Mouse (Mus musculus): ENCODE data around the gene Ergic1. TPM values are rescaled to one million over a fixed set of nuclear protein-coding genes. Genes with fewer than 3 reads are reported as not detected.

The Ergic1 gene
- polyA plus RNA-seq, 1 experiment from 2014 or later = 100 TPM

GRCm38 (mm10) chr17:26609820-26610219, 48.5 kb downstream of the Ergic1 start:
- WGBS = 85% methylated on average over 8 of the region's 8 CpGs
- H3K4me1 ChIP-seq = no peaks in the 10 kb centered on the region
- H3K36me3 ChIP-seq (replicated peaks) = 0 out of 2 replicates have a peak, but pooled peaks cover 6% of the 10 kb centered on the region
- H3K9ac ChIP-seq = no peak overlapping the region
- H3K27me3 ChIP-seq (replicated peaks) = no peaks in the 10 kb centered on the region
- ATAC-seq (replicated peaks) = no peak
- no peak overlapping the region for H3K27ac ChIP-seq
- H3K4me2 ChIP-seq = no peak overlapping the region
- H3K4me3 ChIP-seq = no peak overlapping the region
- H3K9me3 ChIP-seq = no peaks in the 10 kb centered on the region

- H3K4me3 ChIP-seq = no peak overlapping the region
- no peak overlapping the region for H3K9ac ChIP-seq
- no peaks in the 10 kb centered on the region for H3K27me3 ChIP-seq (replicated peaks)
- ATAC-seq (replicated peaks) = no peak
- WGBS = 87% methylated on average over 7 of the region's 7 CpGs
- no peak overlapping the region for H3K27ac ChIP-seq
- H3K4me2 ChIP-seq = no peak overlapping the region
- H3K36me3 ChIP-seq (replicated peaks) = 0 out of 2 replicates have a peak, but pooled peaks cover 6% of the 10 kb centered on the region
- no peaks in the 10 kb centered on the region for H3K4me1 ChIP-seq
- no peaks in the 10 kb centered on the region for H3K9me3 ChIP-seq
Measured at GRCm38 (mm10) chr17:26611328-26611727, 50.0 kb downstream of the Ergic1 start.

GRCm38 (mm10) chr17:26611918-26612317, 50.6 kb downstream of the Ergic1 start:
- ATAC-seq (replicated peaks) = no peak
- no peak overlapping the region for H3K4me2 ChIP-seq
- no peak overlapping the region for H3K4me3 ChIP-seq
- no peak overlapping the region for H3K9ac ChIP-seq
- H3K4me1 ChIP-seq = no peaks in the 10 kb centered on the region
- no peaks in the 10 kb centered on the region for H3K9me3 ChIP-seq
- H3K27ac ChIP-seq = no peak overlapping the region
- H3K36me3 ChIP-seq (replicated peaks) = 0 out of 2 replicates have a peak, but pooled peaks cover 6% of the 10 kb centered on the region
- H3K27me3 ChIP-seq (replicated peaks) = no peaks in the 10 kb centered on the region
- WGBS = 86% methylated on average over 4 of the region's 4 CpGs

- WGBS = 86% methylated on average over 6 of the region's 6 CpGs
- Histone ChIP-seq H3K9me3 (no peaks in the 10 kb centered on the region), H3K27ac (no peak overlapping the region), H3K9ac (no peak overlapping the region), H3K36me3 (replicated peaks) (0 out of 2 replicates have a peak, but pooled peaks cover 3% of the 10 kb centered on the region), H3K4me2 (no peak overlapping the region), H3K27me3 (replicated peaks) (no peaks in the 10 kb centered on the region), H3K4me3 (no peak overlapping the region), H3K4me1 (no peaks in the 10 kb centered on the region)
- ATAC-seq (replicated peaks) = no peak
Measured at GRCm38 (mm10) chr17:26614286-26614685, 53.0 kb downstream of the Ergic1 start.

GRCm38 (mm10) chr17:26614708-26615486, 53.6 kb downstream of the Ergic1 start:
- no peak for ATAC-seq (replicated peaks)
- no peak overlapping the region for H3K4me2 ChIP-seq
- H3K27ac ChIP-seq = no peak overlapping the region
- H3K4me3 ChIP-seq = no peak overlapping the region
- no peak overlapping the region for H3K9ac ChIP-seq
- H3K9me3 ChIP-seq = no peaks in the 10 kb centered on the region
- H3K36me3 ChIP-seq (replicated peaks) = 0 out of 2 replicates have a peak, but pooled peaks cover 3% of the 10 kb centered on the region
- 91% methylated on average over 9 of the region's 9 CpGs for WGBS
- no peaks in the 10 kb centered on the region for H3K27me3 ChIP-seq (replicated peaks)
- H3K4me1 ChIP-seq = no peaks in the 10 kb centered on the region

GRCm38 (mm10) chr17:26616696-26617095, 55.4 kb downstream of the Ergic1 start:
- H3K4me2 ChIP-seq = no peak overlapping the region
- WGBS = 87% methylated on average over 2 of the region's 2 CpGs
- no peak overlapping the region for H3K4me3 ChIP-seq
- 0 out of 2 replicates have a peak, but pooled peaks cover 3% of the 10 kb centered on the region for H3K36me3 ChIP-seq (replicated peaks)
- H3K9ac ChIP-seq = no peak overlapping the region
- H3K9me3 ChIP-seq = no peaks in the 10 kb centered on the region
- no peak for ATAC-seq (replicated peaks)
- H3K27ac ChIP-seq = no peak overlapping the region
- no peaks in the 10 kb centered on the region for H3K27me3 ChIP-seq (replicated peaks)
- H3K4me1 ChIP-seq = no peaks in the 10 kb centered on the region

- Histone ChIP-seq H3K4me3 (no peak overlapping the region), H3K36me3 (replicated peaks) (0 out of 2 replicates have a peak, but pooled peaks cover 8% of the 10 kb centered on the region), H3K4me1 (no peaks in the 10 kb centered on the region), H3K27ac (no peak overlapping the region), H3K4me2 (no peak overlapping the region), H3K9ac (no peak overlapping the region), H3K27me3 (replicated peaks) (no peaks in the 10 kb centered on the region), H3K9me3 (no peaks in the 10 kb centered on the region)
- WGBS = 97% methylated on average over 5 of the region's 5 CpGs
- no peak for ATAC-seq (replicated peaks)
Measured at GRCm38 (mm10) chr17:26618498-26618897, 57.2 kb downstream of the Ergic1 start.

- no peaks in the 10 kb centered on the region for H3K9me3 ChIP-seq
- H3K4me3 ChIP-seq = no peak overlapping the region
- no peak overlapping the region for H3K4me2 ChIP-seq
- no peak for ATAC-seq (replicated peaks)
- no peak overlapping the region for H3K27ac ChIP-seq
- 79% methylated on average over 6 of the region's 6 CpGs for WGBS
- no peaks in the 10 kb centered on the region for H3K27me3 ChIP-seq (replicated peaks)
- H3K4me1 ChIP-seq = no peaks in the 10 kb centered on the region
- H3K36me3 ChIP-seq (replicated peaks) = 0 out of 2 replicates have a peak, but pooled peaks cover 10% of the 10 kb centered on the region
- H3K9ac ChIP-seq = no peak overlapping the region
Measured at GRCm38 (mm10) chr17:26619577-26619976, 58.3 kb downstream of the Ergic1 start.

- ATAC-seq (replicated peaks) = no peak
- H3K9ac ChIP-seq = no peak overlapping the region
- H3K4me2 ChIP-seq = no peak overlapping the region
- no peak overlapping the region for H3K27ac ChIP-seq
- H3K4me3 ChIP-seq = no peak overlapping the region
- no peaks in the 10 kb centered on the region for H3K9me3 ChIP-seq
- peaks cover 16% of the 10 kb centered on the region; the same call in 1 of the 2 replicates for H3K36me3 ChIP-seq (replicated peaks)
- 89% methylated on average over 6 of the region's 6 CpGs for WGBS
- no peaks in the 10 kb centered on the region for H3K27me3 ChIP-seq (replicated peaks)
- H3K4me1 ChIP-seq = no peaks in the 10 kb centered on the region
Measured at GRCm38 (mm10) chr17:26620292-26620691, 59.0 kb downstream of the Ergic1 start.

- no peak overlapping the region for H3K4me2 ChIP-seq
- peak overlapping the region; percentile 30; the same call in 1 of the 2 replicates for H3K27ac ChIP-seq
- no peaks in the 10 kb centered on the region for H3K9me3 ChIP-seq
- H3K4me1 ChIP-seq = no peaks in the 10 kb centered on the region
- H3K9ac ChIP-seq = no peak overlapping the region
- ATAC-seq (replicated peaks) = no peak
- peaks cover 23% of the 10 kb centered on the region; the same call in 1 of the 2 replicates for H3K36me3 ChIP-seq (replicated peaks)
- H3K27me3 ChIP-seq (replicated peaks) = no peaks in the 10 kb centered on the region
- 86% methylated on average over 17 of the region's 17 CpGs for WGBS
- H3K4me3 ChIP-seq = no peak overlapping the region
Measured at GRCm38 (mm10) chr17:26620786-26621766, 59.8 kb downstream of the Ergic1 start.

GRCm38 (mm10) chr17:26621912-26622311, 60.6 kb downstream of the Ergic1 start:
- H3K4me3 ChIP-seq = no peak overlapping the region
- H3K4me2 ChIP-seq = no peak overlapping the region
- H3K27ac ChIP-seq = no peak overlapping the region
- WGBS = 91% methylated on average over 5 of the region's 5 CpGs
- no peaks in the 10 kb centered on the region for H3K9me3 ChIP-seq
- H3K9ac ChIP-seq = no peak overlapping the region
- no peaks in the 10 kb centered on the region for H3K27me3 ChIP-seq (replicated peaks)
- no peak for ATAC-seq (replicated peaks)
- H3K36me3 ChIP-seq (replicated peaks) = peaks cover 29% of the 10 kb centered on the region; the same call in 1 of the 2 replicates
- no peaks in the 10 kb centered on the region for H3K4me1 ChIP-seq

GRCm38 (mm10) chr17:26623991-26624390, 62.7 kb downstream of the Ergic1 start:
- ATAC-seq (replicated peaks) = no peak
- Histone ChIP-seq H3K27ac (no peak overlapping the region), H3K9me3 (no peaks in the 10 kb centered on the region), H3K36me3 (replicated peaks) (peaks cover 36% of the 10 kb centered on the region; the same call in 1 of the 2 replicates), H3K4me2 (no peak overlapping the region), H3K4me3 (no peak overlapping the region), H3K27me3 (replicated peaks) (no peaks in the 10 kb centered on the region), H3K4me1 (no peaks in the 10 kb centered on the region), H3K9ac (no peak overlapping the region)
- 94% methylated on average over 6 of the region's 6 CpGs for WGBS

Measured in midbrain, embryonic 15.5 days (tissue).